Mouse (Mus musculus) cerebellum, postnatal 4 days (tissue): ENCODE measurements around the gene Ifnz.
"Not testable (repeated sequence)": the region's sequence is repeated elsewhere in the genome, so short reads cannot be mapped to it uniquely, and the experiment has no call there.

Source experiments
- DNase-seq, 2 experiments: peaks; one replicate each; pipeline ENCODE4 v3.0.0; 2022; ENCODE audit warnings: low spot score in 2 of 2, mixed read lengths in 1 of 2

Ifnz gene

DNA sequence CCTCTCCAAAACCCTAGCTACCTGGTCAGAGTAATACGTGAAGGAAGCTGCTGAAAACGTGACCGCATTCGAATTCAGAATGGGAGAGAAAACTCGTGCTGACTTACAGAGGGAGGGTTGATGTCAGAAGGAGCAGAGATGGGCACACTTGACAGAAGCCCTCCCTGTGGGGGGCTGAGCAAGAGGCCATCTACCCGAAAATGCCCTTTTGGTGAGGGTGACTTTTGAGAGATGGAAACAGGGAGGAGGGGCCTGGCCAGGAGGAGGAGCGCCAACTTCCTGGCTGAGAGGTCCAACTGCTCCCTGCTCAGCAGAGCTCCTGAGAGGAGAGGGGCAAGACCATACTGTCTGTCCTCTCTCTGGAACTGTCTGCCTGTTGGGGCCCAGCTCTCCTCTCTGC is at the start of gene Ifnz:
TSS of gene Ifnz (plus strand) at position 301 of the 400 bp plus-strand sequence.
- not testable (repeated sequence) for DNase-seq

GRCm38 (mm10) chr4:88738480-88738879 is 43.5 kb upstream of the Ifnz start:
- DNase-seq: peak in 1 of 2 experiments; percentile 62

GRCm38 (mm10) chr4:88739036-88739435 is 42.9 kb upstream of the Ifnz start:
- no peak for DNase-seq

DNA sequence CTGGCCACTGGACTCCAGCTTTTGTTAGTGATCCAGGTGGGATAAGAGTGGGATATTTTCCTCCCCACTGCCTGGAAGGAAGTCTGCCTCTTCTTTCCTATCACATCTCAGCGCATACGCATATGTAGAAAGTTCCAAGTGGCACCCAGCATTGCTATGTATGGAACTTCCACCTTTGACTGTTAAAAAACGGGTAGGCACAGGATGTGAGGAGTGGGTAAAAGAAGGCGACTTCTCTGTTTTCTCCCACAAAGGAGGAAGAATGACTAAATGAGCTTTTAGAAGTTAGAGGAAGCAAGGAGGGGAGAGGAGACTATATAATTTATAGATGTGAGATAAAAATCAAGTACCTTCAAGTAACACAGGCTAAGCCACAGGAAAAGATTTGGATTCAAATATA is 40.5 kb upstream of the Ifnz start:
- DNase-seq: no peak

- no peak for DNase-seq
Observed at GRCm38 (mm10) chr4:88742771-88743371, 39.1 kb upstream of the Ifnz start.

- DNase-seq: no peak
Observed at GRCm38 (mm10) chr4:88744207-88744606, 37.7 kb upstream of the Ifnz start.

GRCm38 (mm10) chr4:88749926-88750325 is 32.0 kb upstream of the Ifnz start:
- no peak for DNase-seq

GRCm38 (mm10) chr4:88754818-88755340 is 27.1 kb upstream of the Ifnz start, which contains the start of gene Gm13271:
TSS of gene Gm13271 (plus strand) at chr4:88754868.
- peak; percentile 76 to 79 for DNase-seq

DNA sequence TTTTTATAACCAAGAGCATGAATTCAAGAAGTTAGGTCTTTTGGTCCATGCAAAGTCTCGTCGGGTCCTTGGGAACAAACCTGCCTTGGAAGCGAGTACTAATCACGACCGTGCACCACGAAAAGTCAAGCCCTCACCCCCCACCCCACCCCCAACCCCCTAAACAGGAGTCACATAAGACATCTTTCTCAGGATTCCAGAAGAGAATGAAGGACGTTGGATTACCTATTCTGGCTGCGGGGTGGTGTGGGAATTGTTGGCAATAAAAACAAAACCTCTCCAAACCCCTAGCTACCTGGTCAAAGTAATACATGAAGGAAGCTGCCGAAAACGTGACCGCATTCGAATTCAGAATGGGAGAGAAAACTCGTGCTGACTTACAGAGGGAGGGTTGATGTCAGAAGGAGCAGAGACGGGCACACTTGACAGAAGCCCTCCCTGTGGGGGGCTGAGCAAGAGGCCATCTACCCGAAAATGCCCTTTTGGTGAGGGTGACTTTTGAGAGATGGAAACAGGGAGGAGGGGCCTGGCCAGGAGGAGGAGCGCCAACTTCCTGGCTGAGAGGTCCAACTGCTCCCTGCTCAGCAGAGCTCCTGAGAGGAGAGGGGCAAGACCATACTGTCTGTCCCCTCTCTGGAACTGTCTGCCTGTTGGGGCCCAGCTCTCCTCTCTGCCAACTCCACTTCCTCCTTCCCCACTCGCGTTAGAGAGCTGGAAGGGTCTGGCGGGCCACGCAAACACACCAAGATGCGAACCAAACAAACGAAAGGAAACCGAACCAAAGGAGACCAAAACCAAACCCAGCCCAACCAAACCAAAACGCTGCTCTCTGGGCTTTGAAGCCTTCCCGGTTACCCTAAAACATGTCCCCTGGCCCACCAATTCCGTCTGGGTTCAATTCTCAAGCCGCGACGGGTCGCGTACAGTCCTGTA is 25.1 kb upstream of the Ifnz start:
- not testable (repeated sequence) for DNase-seq

- DNase-seq: peak; percentile 86 to 90
Observed at GRCm38 (mm10) chr4:88757628-88758031, 24.3 kb upstream of the Ifnz start.

GRCm38 (mm10) chr4:88758751-88759150 is 23.2 kb upstream of the Ifnz start:
- not testable (repeated sequence) for DNase-seq

DNA sequence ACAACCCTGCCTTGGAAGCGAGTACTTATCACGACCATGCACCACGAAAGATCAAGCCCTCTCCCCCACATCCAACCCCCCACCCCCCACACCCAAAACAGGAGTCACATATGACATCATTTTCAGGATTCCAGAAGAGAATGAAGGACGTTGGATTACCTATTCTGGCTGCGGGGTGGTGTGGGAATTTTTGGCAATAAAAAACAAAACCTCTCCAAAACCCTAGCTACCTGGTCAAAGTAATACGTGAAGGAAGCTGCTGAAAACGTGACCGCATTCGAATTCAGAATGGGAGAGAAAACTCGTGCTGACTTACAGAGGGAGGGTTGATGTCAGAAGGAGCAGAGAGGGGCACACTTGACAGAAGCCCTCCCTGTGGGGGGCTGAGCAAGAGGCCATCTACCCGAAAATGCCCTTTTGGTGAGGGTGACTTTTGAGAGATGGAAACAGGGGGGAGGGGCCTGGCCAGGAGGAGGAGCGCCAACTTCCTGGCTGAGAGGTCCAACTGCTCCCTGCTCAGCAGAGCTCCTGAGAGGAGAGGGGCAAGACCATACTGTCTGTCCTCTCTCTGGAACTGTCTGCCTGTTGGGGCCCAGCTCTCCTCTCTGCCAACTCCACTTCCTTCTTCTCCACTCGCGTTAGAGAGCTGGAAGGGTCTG is 22.2 kb upstream of the Ifnz start, which contains the start of gene Gm13283:
TSS of gene Gm13283 (plus strand) at position 510 of the 659 bp plus-strand sequence.
- peak; percentile 33 to 54 for DNase-seq

DNA sequence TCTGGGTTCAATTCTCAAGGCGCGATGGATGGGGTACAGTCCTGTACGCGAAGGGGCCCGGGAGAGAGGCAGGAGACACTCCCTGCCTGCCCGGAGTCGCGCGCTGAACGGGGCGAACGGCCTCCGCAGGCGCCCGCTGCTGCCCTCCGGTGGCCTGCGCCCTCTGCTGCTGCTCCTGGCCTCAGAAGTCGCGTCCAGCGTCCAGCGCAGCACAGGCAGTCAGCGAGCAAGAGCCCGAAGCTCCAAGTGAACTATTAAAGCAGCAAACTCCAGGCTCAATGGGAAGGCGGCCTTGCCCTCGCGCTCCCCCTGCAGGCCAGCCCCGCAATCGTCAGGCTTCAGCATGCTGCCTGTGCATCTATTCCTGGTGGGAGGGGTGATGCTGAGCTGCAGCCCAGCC is 21.5 kb upstream of the Ifnz start:
- DNase-seq: peak in 1 of 2 experiments; percentile 66

DNA sequence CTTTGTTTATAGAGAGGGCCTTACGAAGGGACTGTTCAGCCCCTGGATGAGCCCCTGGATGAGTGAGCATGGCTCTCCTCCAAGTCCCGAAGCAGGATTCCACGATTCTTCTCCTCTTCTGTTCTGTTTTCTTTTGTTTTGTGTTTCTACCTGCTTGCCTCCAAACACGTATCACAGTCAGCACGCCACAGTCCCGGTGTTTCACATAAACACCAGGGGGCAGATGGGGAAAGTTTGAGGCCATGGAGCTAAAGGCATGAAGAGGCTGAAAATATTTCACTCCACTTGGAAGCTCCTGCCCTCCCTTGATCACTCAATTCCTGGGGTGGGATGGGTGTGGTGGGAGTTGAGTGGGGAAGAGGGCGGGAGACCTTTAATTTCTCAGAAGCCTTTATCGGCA is 20.2 kb upstream of the Ifnz start:
- DNase-seq: peak; percentile 73 to 77

- peak in 1 of 2 experiments; percentile 45 for DNase-seq
Observed at GRCm38 (mm10) chr4:88762341-88762740, 19.6 kb upstream of the Ifnz start.

DNA sequence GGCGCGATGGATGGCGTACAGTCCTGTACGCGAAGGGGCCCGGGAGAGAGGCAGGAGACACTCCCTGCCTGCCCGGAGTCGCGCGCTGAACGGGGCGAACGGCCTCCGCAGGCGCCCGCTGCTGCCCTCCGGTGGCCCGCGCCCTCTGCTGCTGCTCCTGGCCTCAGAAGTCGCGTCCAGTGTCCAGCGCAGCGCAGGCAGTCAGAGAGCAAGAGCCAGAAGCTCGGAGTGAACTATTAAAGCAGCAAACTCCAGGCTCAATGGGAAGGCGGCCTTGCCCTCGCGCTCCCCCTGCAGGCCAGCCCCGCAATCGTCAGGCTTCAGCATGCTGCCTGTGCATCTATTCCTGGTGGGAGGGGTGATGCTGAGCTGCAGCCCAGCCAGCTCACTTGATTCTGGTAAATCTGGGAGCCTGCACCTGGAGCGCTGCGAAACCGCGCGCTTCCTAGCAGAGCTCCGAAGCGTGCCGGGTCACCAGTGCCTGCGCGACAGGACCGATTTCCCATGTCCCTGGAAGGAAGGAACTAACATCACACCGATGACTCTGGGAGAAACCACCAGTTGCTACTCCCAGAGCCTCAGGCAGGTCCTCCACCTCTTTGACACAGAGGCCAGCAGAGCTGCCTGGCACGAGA is 18.4 kb upstream of the Ifnz start:
- DNase-seq: not testable (repeated sequence)

- DNase-seq: not testable (repeated sequence)
Observed at GRCm38 (mm10) chr4:88773534-88773933, 8.4 kb upstream of the Ifnz start, which contains the start of gene Gm13290. TSS of gene Gm13290 (plus strand) at chr4:88773834.

- not testable (repeated sequence) for DNase-seq
Observed at GRCm38 (mm10) chr4:88776622-88777021, 5.3 kb upstream of the Ifnz start, which contains the start of gene Gm13289. TSS of gene Gm13289 (plus strand) at chr4:88776922.

GRCm38 (mm10) chr4:88779550-88779949 is 2.4 kb upstream of the Ifnz start, which contains the start of gene Gm13272:
TSS of gene Gm13272 (plus strand) at chr4:88779850.
- not testable (repeated sequence) for DNase-seq

DNA sequence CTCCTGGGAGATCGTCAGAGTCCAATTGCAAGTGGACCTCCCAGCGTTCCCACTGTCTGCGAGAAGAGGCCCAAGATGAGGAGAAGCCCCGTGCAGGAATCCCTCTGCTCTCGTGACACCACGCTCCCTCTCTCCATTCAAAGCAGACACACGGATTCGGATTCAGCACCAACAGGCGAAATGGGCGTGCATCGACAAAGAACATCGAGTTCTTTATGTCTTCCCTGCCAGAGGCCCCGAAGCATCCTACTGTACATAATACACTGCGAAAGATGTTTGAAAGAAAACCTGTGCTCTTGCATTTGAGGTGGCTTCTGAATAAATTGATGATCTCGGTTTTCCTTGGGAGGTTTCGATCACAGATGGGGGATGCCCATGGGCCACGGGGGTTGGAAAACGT is 1.6 kb upstream of the Ifnz start:
- DNase-seq: not testable (repeated sequence)

- DNase-seq: not testable (repeated sequence)
Observed at GRCm38 (mm10) chr4:88782335-88782734, 404 bp downstream of the Ifnz start.
